Mouse (Mus musculus): ENCODE results near the gene Nde1. TPM values are rescaled to one million over a fixed set of nuclear protein-coding genes. Genes with fewer than 3 reads are reported as not detected.

Nde1 gene
- polyA plus RNA-seq, 1 experiment = 7.2 TPM

GRCm38 (mm10) chr16:14158536-14158935 lies 4.5 kb upstream of the Nde1 start:
- Histone ChIP-seq H3K4me3 (replicated peaks) (peak overlapping the region; percentile 95), H3K27me3 (ENCODE audit: control insufficient read depth) (no peaks in the 10 kb centered on the region), H3K36me3 (ENCODE audit: control insufficient read depth) (peaks cover 18% of the 10 kb centered on the region), H3K9me3 (ENCODE audit: control insufficient read depth, low read length) (no peaks in the 10 kb centered on the region), H3K4me1 (ENCODE audit: control insufficient read depth) (peaks cover 48% of the 10 kb centered on the region)
- TF ChIP-seq TAL1 (IDR thresholded peaks at IDR 0.05; ENCODE audit: low read length) = no peak
- TF ChIP-seq GATA1 (IDR thresholded peaks at IDR 0.05; ENCODE audit: low read length) = no peak

- Histone ChIP-seq H3K36me3 (ENCODE audit: control insufficient read depth) (peaks cover 13% of the 10 kb centered on the region), H3K4me3 (replicated peaks) (peak overlapping the region; percentile 95), H3K4me1 (ENCODE audit: control insufficient read depth) (peaks cover 52% of the 10 kb centered on the region), H3K27me3 (ENCODE audit: control insufficient read depth) (no peaks in the 10 kb centered on the region), H3K9me3 (ENCODE audit: control insufficient read depth, low read length) (no peaks in the 10 kb centered on the region)
- TF ChIP-seq TAL1 (IDR thresholded peaks at IDR 0.05; ENCODE audit: low read length) = no peak
- no peak for TF ChIP-seq GATA1 (IDR thresholded peaks at IDR 0.05; ENCODE audit: low read length)
Observed at GRCm38 (mm10) chr16:14158936-14159745, 3.9 kb upstream of the Nde1 start.

GRCm38 (mm10) chr16:14159746-14160131 lies 3.3 kb upstream of the Nde1 start:
- TF ChIP-seq TAL1 (IDR thresholded peaks at IDR 0.05; ENCODE audit: low read length) (no peak), GATA1 (IDR thresholded peaks at IDR 0.05; ENCODE audit: low read length) (no peak)

GRCm38 (mm10) chr16:14160941-14161340 lies 2.1 kb upstream of the Nde1 start:
- Histone ChIP-seq H3K36me3 (ENCODE audit: control insufficient read depth) (peaks cover 18% of the 10 kb centered on the region), H3K9me3 (ENCODE audit: control insufficient read depth, low read length) (no peaks in the 10 kb centered on the region), H3K27me3 (ENCODE audit: control insufficient read depth) (no peaks in the 10 kb centered on the region), H3K4me1 (ENCODE audit: control insufficient read depth) (peaks cover 70% of the 10 kb centered on the region), H3K4me3 (replicated peaks) (no peak overlapping the region)
- TF ChIP-seq GATA1 (IDR thresholded peaks at IDR 0.05; ENCODE audit: low read length) = no peak
- TF ChIP-seq TAL1 (IDR thresholded peaks at IDR 0.05; ENCODE audit: low read length) = no peak

More at GRCm38 (mm10) chr16:14159746-14160131, 3.3 kb upstream of the Nde1 start:
- Histone ChIP-seq H3K4me1 (ENCODE audit: control insufficient read depth) (peaks cover 58% of the 10 kb centered on the region), H3K4me3 (replicated peaks) (peak overlapping the region; percentile 95), H3K36me3 (ENCODE audit: control insufficient read depth) (peaks cover 10% of the 10 kb centered on the region), H3K27me3 (ENCODE audit: control insufficient read depth) (no peaks in the 10 kb centered on the region), H3K9me3 (ENCODE audit: control insufficient read depth, low read length) (no peaks in the 10 kb centered on the region)

- H3K36me3 ChIP-seq (ENCODE audit: control insufficient read depth) = peaks cover 39% of the 10 kb centered on the region
- H3K27me3 ChIP-seq (ENCODE audit: control insufficient read depth) = no peaks in the 10 kb centered on the region
- H3K9me3 ChIP-seq (ENCODE audit: control insufficient read depth, low read length) = peaks cover 5% of the 10 kb centered on the region
- H3K4me3 ChIP-seq (replicated peaks) = peak overlapping the region; percentile 70
- TF ChIP-seq GATA1 (IDR thresholded peaks at IDR 0.05; ENCODE audit: low read length) = no peak
- TF ChIP-seq TAL1 (IDR thresholded peaks at IDR 0.05; ENCODE audit: low read length) = no peak
- peaks cover 73% of the 10 kb centered on the region for H3K4me1 ChIP-seq (ENCODE audit: control insufficient read depth)
Observed at GRCm38 (mm10) chr16:14163731-14164130, 656 bp downstream of the Nde1 start.

- H3K36me3 ChIP-seq (ENCODE audit: control insufficient read depth) = peaks cover 66% of the 10 kb centered on the region
- peak overlapping the region; percentile 70 for H3K4me3 ChIP-seq (replicated peaks)
- TF ChIP-seq TAL1 (IDR thresholded peaks at IDR 0.05; ENCODE audit: low read length) (no peak), GATA1 (IDR thresholded peaks at IDR 0.05; ENCODE audit: low read length) (no peak)
Observed at GRCm38 (mm10) chr16:14166490-14166889, 3.4 kb downstream of the Nde1 start.

GRCm38 (mm10) chr16:14169706-14170105 lies 6.6 kb downstream of the Nde1 start:
- TF ChIP-seq GATA1 (IDR thresholded peaks at IDR 0.05; ENCODE audit: low read length) = no peak
- TF ChIP-seq TAL1 (IDR thresholded peaks at IDR 0.05; ENCODE audit: low read length) = no peak
- peaks cover 40% of the 10 kb centered on the region for H3K4me1 ChIP-seq (ENCODE audit: control insufficient read depth)
- no peak overlapping the region for H3K4me3 ChIP-seq (replicated peaks)
- H3K27me3 ChIP-seq (ENCODE audit: control insufficient read depth) = no peaks in the 10 kb centered on the region
- peaks cover 98% of the 10 kb centered on the region for H3K36me3 ChIP-seq (ENCODE audit: control insufficient read depth)
- H3K9me3 ChIP-seq (ENCODE audit: control insufficient read depth, low read length) = peaks cover 5% of the 10 kb centered on the region

More at GRCm38 (mm10) chr16:14166490-14166889, 3.4 kb downstream of the Nde1 start:
- H3K9me3 ChIP-seq (ENCODE audit: control insufficient read depth, low read length) = peaks cover 5% of the 10 kb centered on the region
- H3K4me1 ChIP-seq (ENCODE audit: control insufficient read depth) = peaks cover 64% of the 10 kb centered on the region
- no peaks in the 10 kb centered on the region for H3K27me3 ChIP-seq (ENCODE audit: control insufficient read depth)

GRCm38 (mm10) chr16:14178041-14178440 lies 15.0 kb downstream of the Nde1 start:
- H3K36me3 ChIP-seq (ENCODE audit: control insufficient read depth) = peaks cover 100% of the 10 kb centered on the region

GRCm38 (mm10) chr16:14180163-14180733 lies 17.2 kb downstream of the Nde1 start:
- H3K4me1 ChIP-seq (ENCODE audit: control insufficient read depth) = peaks cover 7% of the 10 kb centered on the region
- TF ChIP-seq GATA1 (IDR thresholded peaks at IDR 0.05; ENCODE audit: low read length) (no peak), TAL1 (IDR thresholded peaks at IDR 0.05; ENCODE audit: low read length) (no peak)
- H3K4me3 ChIP-seq (replicated peaks) = no peak overlapping the region
- H3K36me3 ChIP-seq (ENCODE audit: control insufficient read depth) = peaks cover 100% of the 10 kb centered on the region
- H3K9me3 ChIP-seq (ENCODE audit: control insufficient read depth, low read length) = no peaks in the 10 kb centered on the region
- H3K27me3 ChIP-seq (ENCODE audit: control insufficient read depth) = no peaks in the 10 kb centered on the region

More at GRCm38 (mm10) chr16:14178041-14178440, 15.0 kb downstream of the Nde1 start:
- no peak for TF ChIP-seq GATA1 (IDR thresholded peaks at IDR 0.05; ENCODE audit: low read length)
- no peak for TF ChIP-seq TAL1 (IDR thresholded peaks at IDR 0.05; ENCODE audit: low read length)
- H3K9me3 ChIP-seq (ENCODE audit: control insufficient read depth, low read length) = no peaks in the 10 kb centered on the region
- H3K4me3 ChIP-seq (replicated peaks) = no peak overlapping the region
- peaks cover 7% of the 10 kb centered on the region for H3K4me1 ChIP-seq (ENCODE audit: control insufficient read depth)
- no peaks in the 10 kb centered on the region for H3K27me3 ChIP-seq (ENCODE audit: control insufficient read depth)

All from erythroblast, embryonic 14.5 days (primary cell).